In the genomic region with DNA sequence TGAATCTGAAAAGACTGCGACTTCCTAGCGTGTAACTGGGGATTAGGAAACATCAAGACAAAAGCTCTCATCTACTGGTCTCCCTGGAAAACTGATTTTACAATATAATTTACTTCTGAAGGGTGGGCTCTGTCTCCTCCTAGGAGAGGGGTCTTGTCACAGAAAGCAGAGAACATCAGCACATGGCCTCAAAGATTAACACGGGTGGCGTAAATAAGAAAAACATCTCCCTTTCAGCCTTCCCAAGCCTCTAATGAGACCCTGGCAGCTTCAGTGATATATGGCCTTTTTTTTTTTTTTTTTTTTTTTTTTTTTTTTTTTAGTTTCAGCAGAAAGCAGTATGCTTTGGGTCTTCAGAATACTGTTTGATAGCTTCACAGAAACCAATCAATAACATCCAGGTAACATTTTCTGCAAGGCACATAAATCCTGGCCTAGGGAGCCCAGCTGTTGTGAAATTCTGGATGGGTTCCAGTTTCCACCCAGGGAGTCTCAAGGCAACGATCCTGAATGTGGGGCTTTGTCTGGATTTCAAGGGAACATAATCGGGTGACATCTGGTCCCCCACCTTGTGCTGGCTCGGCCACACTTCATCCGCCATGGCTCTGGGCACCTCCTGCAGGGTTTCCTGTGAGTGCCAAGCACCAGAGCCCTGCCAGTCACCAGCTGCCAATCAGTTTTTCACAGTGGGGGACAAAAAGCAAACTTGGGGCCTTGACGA, we compare ENCODE assay signal across 9 mouse cellular contexts.
A peak's percentile ranks its signal among the peaks of the same experiment; 100 is the strongest.
DNase-seq lines count a peak whose midpoint lies in the region; ATAC-seq lines count a peak whose summit lies in the region.
"Had no signal": no experiment of that assay in that cellular context is flagged by ENCODE, and none has a peak within 500 bp of the region (broad histone marks: within the 10 kb centered on the region; RNA-seq: fewer than 3 reads in every experiment).

No protein-coding gene starts in this region.

- H3K9ac ChIP-seq in hindbrain, embryonic 16.5 days (ENCODE audit: low read depth, low read length) = 0 out of 2 replicates have a peak overlapping the region, but pooled peaks have one; percentile 27
- no peak overlapping the region for H3K9ac ChIP-seq in midbrain, embryonic 15.5 days
- no peak overlapping the region for H3K9ac ChIP-seq in intestine, embryonic 15.5 days

- no peaks in the 10 kb centered on the region for H3K27me3 ChIP-seq in forebrain, embryonic 10.5 days (ENCODE audit: poor library complexity, severe bottlenecking)
- H3K27me3 ChIP-seq in hindbrain, embryonic 16.5 days (replicated peaks; ENCODE audit: control insufficient read depth, insufficient read depth, low read length) = no peaks in the 10 kb centered on the region
- H3K27me3 ChIP-seq in midbrain, embryonic 15.5 days (replicated peaks) = no peaks in the 10 kb centered on the region
- no peaks in the 10 kb centered on the region for H3K27me3 ChIP-seq in intestine, embryonic 15.5 days (replicated peaks)

- H3K4me1 ChIP-seq in forebrain, embryonic 10.5 days = peaks cover 23% of the 10 kb centered on the region
- H3K4me1 ChIP-seq in hindbrain, embryonic 16.5 days (ENCODE audit: control insufficient read depth, insufficient read depth, low read depth, low read length) = peaks cover 18% of the 10 kb centered on the region
- peaks cover 9% of the 10 kb centered on the region for H3K4me1 ChIP-seq in midbrain, embryonic 15.5 days
- 0 out of 2 replicates have a peak, but pooled peaks cover 2% of the 10 kb centered on the region for H3K4me1 ChIP-seq in intestine, embryonic 15.5 days (replicated peaks)

- ATAC-seq in cerebellum, adult (ENCODE audit: insufficient number of reproducible peaks, low FRiP score, low TSS enrichment) = peak; percentile 84
- peak; percentile 93 for ATAC-seq in hindbrain, embryonic 16.5 days
- ATAC-seq in midbrain, embryonic 15.5 days (replicated peaks) = peak; percentile 89
- ATAC-seq in intestine, embryonic 15.5 days = no peak

- H3K4me3 ChIP-seq in forebrain, embryonic 10.5 days = no peak overlapping the region
- H3K4me3 ChIP-seq in hindbrain, embryonic 16.5 days (ENCODE audit: low read length) = no peak overlapping the region
- H3K4me3 ChIP-seq in midbrain, embryonic 15.5 days = no peak overlapping the region
- no peak overlapping the region for H3K4me3 ChIP-seq in intestine, embryonic 15.5 days (replicated peaks)

- peak overlapping the region; percentile 26 for H3K4me2 ChIP-seq in hindbrain, embryonic 16.5 days (ENCODE audit: low read length)
- 0 out of 2 replicates have a peak overlapping the region, but pooled peaks have one; percentile 0 for H3K4me2 ChIP-seq in midbrain, embryonic 15.5 days
- no peak overlapping the region for H3K4me2 ChIP-seq in intestine, embryonic 15.5 days (replicated peaks)

- WGBS in forebrain, embryonic 10.5 days = 44% methylated on average over 9 of the region's 9 CpGs
- 13% methylated on average over 9 of the region's 9 CpGs for WGBS in hindbrain, embryonic 16.5 days
- 14% methylated on average over 9 of the region's 9 CpGs for WGBS in midbrain, embryonic 15.5 days
- 52% methylated on average over 9 of the region's 9 CpGs for whole genome bisulfite sequencing in intestine, embryonic 15.5 days

- H3K9me3 ChIP-seq in forebrain, embryonic 10.5 days = peaks cover 5% of the 10 kb centered on the region; the same call in 1 of the 2 replicates
- H3K9me3 ChIP-seq in hindbrain, embryonic 16.5 days (ENCODE audit: control insufficient read depth, low read length) = no peaks in the 10 kb centered on the region
- no peaks in the 10 kb centered on the region for H3K9me3 ChIP-seq in midbrain, embryonic 15.5 days
- no peaks in the 10 kb centered on the region for H3K9me3 ChIP-seq in intestine, embryonic 15.5 days
- H3K9me3 ChIP-seq: G1E had no signal

- H3K27ac ChIP-seq in forebrain, embryonic 10.5 days = peak overlapping the region; percentile 40; the same call in 1 of the 2 replicates
- peak overlapping the region; percentile 63 for H3K27ac ChIP-seq in hindbrain, embryonic 16.5 days (ENCODE audit: low read depth, low read length)
- H3K27ac ChIP-seq in midbrain, embryonic 15.5 days = peak overlapping the region; percentile 35
- no peak overlapping the region for H3K27ac ChIP-seq in intestine, embryonic 15.5 days

- DNase-seq in layer of hippocampus, adult 11-12 months (ENCODE audit: low spot score) = peak; percentile 28
- DNase-seq in layer of hippocampus, adult 9-11 months = no peak
- DNase-seq in forebrain, embryonic 10.5 days (ENCODE audit: extremely low spot score, low spot score) = peak; percentile 23
- no peak for DNase-seq in testis, postnatal 10 days (ENCODE audit: low spot score)

- H3K36me3 ChIP-seq in forebrain, embryonic 10.5 days (replicated peaks) = no peaks in the 10 kb centered on the region
- H3K36me3 ChIP-seq in hindbrain, embryonic 16.5 days (ENCODE audit: control insufficient read depth, insufficient read depth, low read length) = no peaks in the 10 kb centered on the region
- no peaks in the 10 kb centered on the region for H3K36me3 ChIP-seq in midbrain, embryonic 15.5 days (replicated peaks)
- H3K36me3 ChIP-seq in intestine, embryonic 15.5 days = no peaks in the 10 kb centered on the region
- H3K36me3 ChIP-seq: G1E had no signal

Comparison
In these comparisons a context has a peak if more than half of its experiments do, and no peak if none do; other contexts are left out.
1. DNase-seq: peak in layer of hippocampus, adult 11-12 months (single experiment) and forebrain, embryonic 10.5 days (single experiment); none in layer of hippocampus, adult 9-11 months (single experiment) and testis, postnatal 10 days (single experiment).